Mouse (Mus musculus) MEL (cell line): ENCODE results near the gene Trim2.

Source experiments
- CTCF ChIP-seq, 3 experiments: IDR thresholded peaks in 2 of 3; conservative IDR thresholded peaks in 1 of 3; 2 replicates each; pipeline ENCODE4 v1.5.1; 2011 to 2012; ENCODE audit warnings: low read length in 3 of 3, low read depth in 2 of 3, mild to moderate bottlenecking in 2 of 3, improper control_type of control experiment in 1 of 3, inconsistent platforms in 1 of 3, mixed read lengths in 1 of 3, moderate library complexity in 1 of 3; ENCODE audit not compliant: control insufficient read depth in 1 of 3, insufficient read depth in 1 of 3, poor library complexity in 1 of 3, severe bottlenecking in 1 of 3
- EP300 ChIP-seq, 2 experiments: IDR thresholded peaks; 2 replicates each; pipeline ENCODE4 v1.6.1; 2011; ENCODE audit warnings: improper control_type of control experiment in 2 of 2, low read length in 2 of 2, low read depth in 1 of 2, mild to moderate bottlenecking in 1 of 2
- GABPA ChIP-seq: IDR thresholded peaks from 2 replicates; pipeline ENCODE4 v1.6.1; 2012; ENCODE audit warnings: low read depth, mild to moderate bottlenecking, inconsistent platforms, low read length, improper control_type of control experiment, moderate library complexity
- HCFC1 ChIP-seq: IDR thresholded peaks from 2 replicates; pipeline ENCODE4 v1.6.1; 2012; ENCODE audit warnings: low read depth, mild to moderate bottlenecking, inconsistent platforms, low read length, improper control_type of control experiment, moderate library complexity
- MAFK ChIP-seq: IDR thresholded peaks from 2 replicates; pipeline ENCODE4 v1.6.1; 2011; ENCODE audit warnings: low read depth, mild to moderate bottlenecking, low read length, improper control_type of control experiment, borderline replicate concordance
- MEF2A ChIP-seq: IDR thresholded peaks from 2 replicates; pipeline ENCODE4 v1.6.1; 2014; ENCODE audit warnings: low read depth, mild to moderate bottlenecking, inconsistent platforms, low read length, improper control_type of control experiment; ENCODE audit not compliant: poor library complexity, insufficient replicate concordance, severe bottlenecking; ENCODE audit errors: extremely low read depth
- MYB ChIP-seq: IDR thresholded peaks from 2 replicates; pipeline ENCODE4 v1.6.1; 2011; ENCODE audit warnings: mild to moderate bottlenecking, low read depth, low read length, improper control_type of control experiment
- MYC ChIP-seq: IDR thresholded peaks from 2 replicates; pipeline ENCODE4 v1.6.1; 2011; ENCODE audit warnings: low read depth, mild to moderate bottlenecking, low read length, improper control_type of control experiment, moderate library complexity
- POLR2A ChIP-seq, 2 experiments: IDR thresholded peaks; 2 replicates each; pipeline ENCODE4 v1.6.1; 2011 to 2012; ENCODE audit warnings: low read length in 2 of 2, mild to moderate bottlenecking in 2 of 2, control low read depth in 1 of 2, improper control_type of control experiment in 1 of 2, low read depth in 1 of 2, moderate library complexity in 1 of 2; ENCODE audit not compliant: control insufficient read depth in 1 of 2, insufficient read depth in 1 of 2, poor library complexity in 1 of 2
- POLR2AphosphoS2 ChIP-seq: IDR thresholded peaks from 2 replicates; pipeline ENCODE4 v1.6.1; 2011; ENCODE audit warnings: low read length, improper control_type of control experiment
- TBP ChIP-seq: IDR thresholded peaks from 2 replicates; pipeline ENCODE4 v1.8.0; 2011; ENCODE audit warnings: low read depth, low read length, improper control_type of control experiment
- ZNF384 ChIP-seq: IDR thresholded peaks from 2 replicates; pipeline ENCODE4 v1.6.1; 2012; ENCODE audit warnings: low read depth, mild to moderate bottlenecking, inconsistent platforms, low read length, improper control_type of control experiment

DNA sequence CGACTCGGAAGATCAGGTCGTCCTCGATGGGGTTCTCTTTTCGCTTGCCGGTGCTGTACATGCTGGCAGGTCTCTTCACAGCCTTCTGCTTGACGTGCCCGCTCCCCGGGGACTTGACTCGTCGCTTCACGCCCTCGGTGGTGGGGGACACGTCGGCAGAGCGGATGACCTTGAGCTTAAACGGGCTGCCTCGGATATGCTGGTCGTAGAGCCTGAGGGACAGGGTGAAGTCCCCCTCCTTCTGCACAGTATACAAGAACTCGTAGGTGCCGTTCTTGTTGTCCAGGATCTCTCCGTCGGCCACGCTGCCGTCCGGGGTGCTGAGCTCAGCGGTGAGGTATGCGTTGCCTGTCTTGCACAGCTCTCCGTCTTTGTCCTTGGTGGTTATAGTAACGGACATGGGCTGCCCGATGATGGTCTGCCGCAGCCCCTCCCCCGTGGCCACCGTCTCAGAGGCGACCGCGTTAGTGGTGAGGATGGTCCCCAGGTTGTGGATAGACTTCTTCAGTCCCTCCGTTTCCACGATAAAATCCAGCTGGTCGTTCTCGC is 116.1 kb downstream of the Trim2 start:
- no peak for TF ChIP-seq POLR2AphosphoS2
- no peak for TF ChIP-seq CTCF (IDR thresholded peaks at IDR 0.05 in 2 of 3, conservative IDR thresholded peaks at IDR 0.05 in 1 of 3; ENCODE audit: control insufficient read depth in 1 of 3, insufficient read depth in 1 of 3, low read depth in 2 of 3, low read length in 3 of 3, poor library complexity in 1 of 3, severe bottlenecking in 1 of 3)
- TF ChIP-seq HCFC1: no peak
- no peak for TF ChIP-seq EP300 (IDR thresholded peaks at IDR 0.05; ENCODE audit: low read depth in 1 of 2, low read length in 2 of 2)
- no peak for TF ChIP-seq MYC
- no peak for TF ChIP-seq GABPA
- TF ChIP-seq ZNF384: no peak
- TF ChIP-seq MYB: no peak
- TF ChIP-seq MAFK: no peak
- no peak for TF ChIP-seq POLR2A (IDR thresholded peaks at IDR 0.05; ENCODE audit: control insufficient read depth in 1 of 2, insufficient read depth in 1 of 2, low read depth in 1 of 2, low read length in 2 of 2, poor library complexity in 1 of 2)
- no peak for TF ChIP-seq MEF2A
- no peak for TF ChIP-seq TBP
